Mouse (Mus musculus): ENCODE measurements around the gene Srpk2.

DNA sequence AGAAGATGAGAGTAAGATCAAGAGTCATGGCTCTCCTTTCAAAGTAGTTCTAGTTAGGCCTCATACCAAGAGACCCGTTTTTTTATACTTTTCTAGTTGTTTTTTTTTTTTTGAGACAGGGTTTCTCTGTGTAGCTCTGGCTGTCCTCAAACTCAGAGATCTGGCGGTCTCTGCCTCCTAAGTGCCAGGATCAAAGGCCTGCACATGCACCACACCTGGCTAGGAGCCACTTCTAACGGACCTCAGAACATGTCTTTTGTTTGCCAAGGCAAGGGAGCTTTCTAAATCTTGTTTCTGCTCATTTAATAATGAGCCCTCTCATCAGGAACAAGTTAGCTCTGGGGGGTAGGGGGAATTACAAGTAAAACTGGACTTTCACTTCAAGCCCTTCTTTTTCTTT is 159.8 kb downstream of the Srpk2 start:
- TF ChIP-seq CTCF (IDR thresholded peaks at IDR 0.05 in 2 of 3, conservative IDR thresholded peaks at IDR 0.05 in 1 of 3; ENCODE audit: control insufficient read depth in 1 of 3, insufficient read depth in 1 of 3, low read depth in 2 of 3, low read length in 3 of 3, poor library complexity in 1 of 3, severe bottlenecking in 1 of 3) (no peak), EP300 (IDR thresholded peaks at IDR 0.05; ENCODE audit: low read depth in 1 of 2, low read length in 2 of 2) (no peak), CHD1 (IDR thresholded peaks at IDR 0.05; ENCODE audit: low read depth, low read length) (no peak), RAD21 (IDR thresholded peaks at IDR 0.05; ENCODE audit: low read depth, low read length) (no peak), UBTF (IDR thresholded peaks at IDR 0.05; ENCODE audit: borderline replicate concordance, insufficient read depth, low read depth, low read length) (no peak), KAT2A (conservative IDR thresholded peaks at IDR 0.05; ENCODE audit: low read depth, low read length) (no peak), POLR2A (IDR thresholded peaks at IDR 0.05; ENCODE audit: control insufficient read depth in 1 of 2, insufficient read depth in 1 of 2, low read depth in 1 of 2, low read length in 2 of 2, poor library complexity in 1 of 2) (no peak), GATA1 (IDR thresholded peaks at IDR 0.05; ENCODE audit: low read depth, low read length) (no peak), NRF1 (IDR thresholded peaks at IDR 0.05; ENCODE audit: insufficient read depth, low read depth, low read length, poor library complexity, severe bottlenecking) (no peak), TCF12 (IDR thresholded peaks at IDR 0.05; ENCODE audit: low read depth, low read length) (no peak), MAZ (IDR thresholded peaks at IDR 0.05; ENCODE audit: low read depth, low read length) (no peak), E2F4 (IDR thresholded peaks at IDR 0.05; ENCODE audit: borderline replicate concordance, low read depth, low read length) (no peak), GABPA (IDR thresholded peaks at IDR 0.05; ENCODE audit: low read depth, low read length) (no peak), MAFK (IDR thresholded peaks at IDR 0.05; ENCODE audit: borderline replicate concordance, low read depth, low read length) (no peak)
